Mouse (Mus musculus) cortical plate, adult 2 months (tissue): Measurements from ENCODE around the gene Tenm2.

Experiments used
- CTCF ChIP-seq: fragments of 200-500 bp; IDR thresholded peaks from 2 replicates; pipeline ENCODE4 v1.5.1; 2011; ENCODE audit warnings: mild to moderate bottlenecking, control low read depth, low read length; ENCODE audit not compliant: insufficient read depth; ENCODE audit errors: extremely low read depth
- POLR2A ChIP-seq: fragments of 200-500 bp; IDR thresholded peaks from 2 replicates; pipeline ENCODE4 v1.6.1; 2011; ENCODE audit warnings: mild to moderate bottlenecking, low read length, control low read depth; ENCODE audit not compliant: insufficient read depth; ENCODE audit errors: extremely low read depth

- TF ChIP-seq POLR2A (no peak), CTCF (no peak)
Measured at GRCm38 (mm10) chr11:36562851-36563250, 672.9 kb downstream of the Tenm2 start.
